Mouse (Mus musculus) limb, embryonic 11.5 days (tissue): ENCODE measurements around the gene Pakap. TPM values are rescaled to one million over a fixed set of nuclear protein-coding genes. Genes with fewer than 3 reads are reported as not detected.

ENCODE experiments used
- ATAC-seq: fragments of 200-750 bp; cut with Nextera tagmentation; 2 replicates; pipeline ENCODE4 v1.8.0; 2017; ENCODE audit warnings: low read depth; ENCODE audit not compliant: insufficient number of reproducible peaks, low FRiP score, low TSS enrichment
- DNase-seq: peaks from one replicate; pipeline ENCODE4 v3.0.0-alpha.2; 2015; ENCODE audit warnings: low spot score
- H3K27ac ChIP-seq: fragments of 300-500 bp; sonication (generic); replicated peaks from 2 replicates; pipeline ENCODE4 v1.5.1; 2014; ENCODE audit warnings: low read depth, mild to moderate bottlenecking, low read length
- H3K27me3 ChIP-seq: fragments of 300-500 bp; sonication (generic); 2 replicates; pipeline ENCODE4 v1.6.1; 2014; ENCODE audit warnings: mild to moderate bottlenecking, low read length, mixed read lengths; ENCODE audit not compliant: control insufficient read depth, insufficient read depth
- H3K36me3 ChIP-seq: fragments of 300-500 bp; sonication (generic); 2 replicates; pipeline ENCODE4 v1.6.1; 2014; ENCODE audit warnings: mild to moderate bottlenecking, low read length, moderate library complexity, mixed read lengths; ENCODE audit not compliant: control insufficient read depth, insufficient read depth
- H3K4me1 ChIP-seq: fragments of 300-500 bp; sonication (generic); 2 replicates; pipeline ENCODE4 v1.6.1; 2014; ENCODE audit warnings: low read length, mixed read lengths; ENCODE audit not compliant: control insufficient read depth, insufficient read depth
- H3K4me2 ChIP-seq: fragments of 300-500 bp; sonication (generic); 2 replicates; pipeline ENCODE4 v1.6.1; 2014; ENCODE audit warnings: low read depth, mild to moderate bottlenecking, moderate library complexity; ENCODE audit not compliant: severe bottlenecking
- H3K4me3 ChIP-seq: fragments of 300-500 bp; sonication (generic); 2 replicates; pipeline ENCODE4 v1.5.1; 2014; ENCODE audit warnings: low read depth, low read length
- H3K9ac ChIP-seq: fragments of 300-500 bp; sonication (generic); 2 replicates; pipeline ENCODE4 v1.6.1; 2014; ENCODE audit warnings: mild to moderate bottlenecking, low read length
- H3K9me3 ChIP-seq: fragments of 300-500 bp; sonication (generic); 2 replicates; pipeline ENCODE4 v1.6.1; 2016; ENCODE audit warnings: low read length; ENCODE audit not compliant: control insufficient read depth
- WGBS: fragments of 180-500 bp; shearing (Covaris S2); extraction: QIAGEN DNeasy Blood & Tissue Kit; methylation state at CpG from one replicate; pipeline ENCODE4 v1.1.7; 2014; 5-methylcytosine and 5-hydroxymethylcytosine counted together
- polyA plus RNA-seq: library from polyadenylated mRNA; unstranded; fragments of >200 nt; fragmentation: Nextera tagmentation; extraction: Ambion mirVana; gene quantifications from 2 replicates; pipeline ENCODE4 v1.2.1, GENCODE M21; 2014

The Pakap gene
- polyA plus RNA-seq, 1 experiment from 2014 or later, result 32.6 TPM

DNA sequence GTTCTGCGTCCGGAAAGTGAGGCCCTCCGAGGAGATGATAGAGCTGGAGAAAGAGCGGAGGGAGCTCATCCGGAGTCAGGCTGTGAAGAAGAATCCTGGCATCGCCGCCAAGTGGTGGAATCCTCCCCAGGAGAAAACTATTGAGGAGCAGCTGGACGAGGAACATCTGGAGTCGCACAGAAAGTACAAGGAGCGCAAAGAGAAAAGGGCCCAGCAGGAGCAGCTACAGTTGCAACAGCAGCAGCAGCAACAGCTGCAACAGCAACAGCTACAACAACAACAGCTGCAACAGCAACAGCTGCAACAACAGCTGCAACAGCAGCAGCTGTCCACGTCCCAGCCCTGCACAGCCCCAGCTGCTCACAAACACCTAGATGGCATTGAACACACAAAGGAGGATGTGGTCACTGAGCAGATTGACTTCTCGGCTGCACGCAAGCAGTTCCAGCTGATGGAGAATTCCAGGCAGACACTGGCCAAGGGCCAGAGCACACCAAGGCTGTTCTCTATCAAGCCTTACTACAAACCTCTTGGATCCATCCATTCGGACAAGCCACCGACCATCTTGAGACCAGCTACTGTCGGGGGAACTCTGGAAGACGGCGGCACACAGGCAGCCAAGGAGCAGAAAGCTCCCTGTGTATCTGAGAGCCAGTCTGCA, 287.4 kb downstream of the Pakap start:
- Histone ChIP-seq H3K4me3 (no peak overlapping the region), H3K4me2 (no peak overlapping the region), H3K36me3 (peaks cover 25% of the 10 kb centered on the region), H3K27me3 (no peaks in the 10 kb centered on the region), H3K4me1 (peaks cover 3% of the 10 kb centered on the region; the same call in 1 of the 2 replicates), H3K27ac (no peak overlapping the region), H3K9me3 (no peaks in the 10 kb centered on the region; the same call in 1 of the 2 replicates), H3K9ac (no peak overlapping the region)
- no peak for ATAC-seq
- WGBS, result 95% methylated on average over 18 of the region's 18 CpGs
- no peak for DNase-seq

- Histone ChIP-seq H3K4me3 (no peak overlapping the region), H3K4me1 (peaks cover 2% of the 10 kb centered on the region; the same call in 1 of the 2 replicates), H3K27ac (no peak overlapping the region), H3K4me2 (no peak overlapping the region), H3K9me3 (no peaks in the 10 kb centered on the region; the same call in 1 of the 2 replicates), H3K27me3 (no peaks in the 10 kb centered on the region), H3K9ac (no peak overlapping the region), H3K36me3 (peaks cover 25% of the 10 kb centered on the region)
- WGBS, result 95% methylated on average over 10 of the region's 10 CpGs
- DNase-seq (no peak), ATAC-seq (no peak)
These were observed 288.7 kb downstream of the Pakap start for GRCm38 (mm10) chr4:57856673-57857072.

DNA sequence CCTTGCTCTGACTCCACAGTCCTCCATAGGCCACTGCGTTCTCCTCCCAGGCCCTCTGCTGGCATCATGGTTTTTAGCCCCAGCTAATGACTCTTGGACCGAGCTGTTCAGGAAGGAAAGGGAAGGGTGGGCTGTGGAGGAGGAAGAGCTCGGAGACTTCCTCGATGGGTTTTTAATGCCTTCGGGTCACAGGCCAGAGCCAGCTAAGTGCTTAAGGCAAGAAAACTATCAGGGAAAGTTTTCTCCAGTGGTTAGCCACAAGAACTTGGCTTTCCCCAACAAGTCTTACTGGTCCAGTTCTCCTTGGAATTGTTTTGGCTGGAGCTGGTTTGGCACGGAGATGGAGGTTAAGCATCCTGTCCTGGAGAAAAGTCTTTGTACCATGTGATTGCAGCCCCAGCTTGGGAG, 292.2 kb downstream of the Pakap start:
- Histone ChIP-seq H3K36me3 (peaks cover 20% of the 10 kb centered on the region), H3K4me2 (no peak overlapping the region), H3K27me3 (no peaks in the 10 kb centered on the region), H3K9ac (no peak overlapping the region), H3K4me3 (no peak overlapping the region), H3K27ac (no peak overlapping the region), H3K4me1 (0 out of 2 replicates have a peak, but pooled peaks cover 5% of the 10 kb centered on the region), H3K9me3 (no peaks in the 10 kb centered on the region; the same call in 1 of the 2 replicates)
- ATAC-seq, result no peak
- 82% methylated on average over 6 of the region's 6 CpGs for WGBS
- no peak for DNase-seq

DNA sequence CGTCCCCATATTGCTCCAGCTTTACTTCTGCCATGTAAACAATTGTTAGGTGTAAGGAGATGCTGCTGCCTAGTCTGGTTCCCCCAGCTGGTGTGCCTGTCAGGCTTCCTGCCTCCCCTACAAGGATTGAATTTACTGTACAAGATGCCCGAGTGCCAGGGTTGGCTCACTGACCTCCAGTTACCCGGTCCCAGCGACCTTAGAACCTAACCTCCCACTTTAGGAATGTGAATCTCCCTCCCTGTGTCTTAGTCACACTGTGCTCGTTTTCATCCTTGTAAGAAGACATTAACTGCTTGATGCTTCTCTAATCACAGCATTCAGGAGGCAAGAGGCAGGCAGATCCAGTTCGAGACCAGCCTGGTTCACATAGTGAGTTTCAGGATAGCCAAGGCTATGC, 293.2 kb downstream of the Pakap start:
- Histone ChIP-seq H3K4me2 (no peak overlapping the region), H3K4me3 (no peak overlapping the region), H3K27me3 (no peaks in the 10 kb centered on the region), H3K27ac (no peak overlapping the region), H3K9ac (no peak overlapping the region), H3K4me1 (peaks cover 9% of the 10 kb centered on the region), H3K9me3 (no peaks in the 10 kb centered on the region; the same call in 1 of the 2 replicates), H3K36me3 (peaks cover 12% of the 10 kb centered on the region; the same call in 1 of the 2 replicates)
- DNase-seq (no peak), ATAC-seq (no peak)
- WGBS, result 76% methylated on average over 6 of the region's 6 CpGs

- Histone ChIP-seq H3K4me1 (peaks cover 11% of the 10 kb centered on the region), H3K9me3 (no peaks in the 10 kb centered on the region; the same call in 1 of the 2 replicates), H3K4me3 (no peak overlapping the region), H3K4me2 (no peak overlapping the region), H3K27me3 (no peaks in the 10 kb centered on the region), H3K36me3 (0 out of 2 replicates have a peak, but pooled peaks cover 7% of the 10 kb centered on the region), H3K27ac (no peak overlapping the region), H3K9ac (no peak overlapping the region)
- 69% methylated on average over 8 of the region's 8 CpGs for WGBS
- ATAC-seq, result no peak
- DNase-seq, result no peak
These were observed 293.9 kb downstream of the Pakap start for GRCm38 (mm10) chr4:57861856-57862255.

- no peak overlapping the region for H3K27ac ChIP-seq
- H3K4me2 ChIP-seq, result no peak overlapping the region
- H3K9ac ChIP-seq, result no peak overlapping the region
- ATAC-seq, result no peak
- 71% methylated on average over 9 of the region's 9 CpGs for WGBS
- peaks cover 13% of the 10 kb centered on the region for H3K4me1 ChIP-seq
- H3K9me3 ChIP-seq, result no peaks in the 10 kb centered on the region
- H3K4me3 ChIP-seq, result no peak overlapping the region
- H3K27me3 ChIP-seq, result no peaks in the 10 kb centered on the region
- 0 out of 2 replicates have a peak, but pooled peaks cover 2% of the 10 kb centered on the region for H3K36me3 ChIP-seq
- no peak for DNase-seq
These were observed 294.4 kb downstream of the Pakap start for GRCm38 (mm10) chr4:57862269-57862986.

DNA sequence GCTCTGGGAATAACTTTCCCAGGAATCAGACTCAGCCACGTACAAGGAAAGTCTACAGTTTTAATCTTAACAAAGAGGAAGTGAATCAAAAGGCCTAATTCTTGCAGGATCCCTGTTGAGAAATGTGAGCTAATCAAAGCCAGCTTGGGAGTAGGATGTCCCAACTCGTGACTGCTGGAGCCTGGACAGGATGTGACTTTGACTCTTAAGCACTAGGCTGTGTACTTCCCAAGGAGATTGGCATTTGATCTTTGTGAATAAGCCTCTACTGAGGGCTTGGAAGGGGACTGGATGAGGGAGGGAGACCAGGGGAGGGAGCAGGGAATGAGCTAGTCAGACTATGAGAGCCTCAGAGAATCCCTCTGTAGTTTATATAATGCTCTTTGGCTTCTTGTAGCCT, 298.1 kb downstream of the Pakap start:
- Histone ChIP-seq H3K27me3 (no peaks in the 10 kb centered on the region), H3K4me1 (peaks cover 13% of the 10 kb centered on the region), H3K9me3 (no peaks in the 10 kb centered on the region), H3K36me3 (no peaks in the 10 kb centered on the region), H3K9ac (no peak overlapping the region), H3K4me2 (no peak overlapping the region), H3K4me3 (no peak overlapping the region), H3K27ac (no peak overlapping the region)
- 8% methylated on average over 2 of the region's 2 CpGs for WGBS
- no peak for ATAC-seq
- no peak for DNase-seq

GRCm38 (mm10) chr4:57866990-57867389, 299.0 kb downstream of the Pakap start:
- no peaks in the 10 kb centered on the region for H3K9me3 ChIP-seq
- ATAC-seq (no peak), DNase-seq (no peak)
- no peak overlapping the region for H3K4me3 ChIP-seq
- H3K9ac ChIP-seq, result no peak overlapping the region
- H3K27me3 ChIP-seq, result no peaks in the 10 kb centered on the region
- H3K4me2 ChIP-seq, result no peak overlapping the region
- H3K27ac ChIP-seq, result no peak overlapping the region
- 75% methylated on average over 9 of the region's 9 CpGs for whole genome bisulfite sequencing
- peaks cover 13% of the 10 kb centered on the region for H3K4me1 ChIP-seq
- H3K36me3 ChIP-seq, result no peaks in the 10 kb centered on the region
